Mouse (Mus musculus): ENCODE data around the gene Olfr1463. TPM values are rescaled to one million over a fixed set of nuclear protein-coding genes. Genes with fewer than 3 reads are reported as not detected.

Gene Olfr1463
- not detected for polyA plus RNA-seq (2017; shearing (Covaris generic))

GRCm38 (mm10) chr19:13231028-13231427, at the start of gene Olfr1463:
Gene Olfr1463, plus strand, starts transcription at chr19:13231328.

GRCm38 (mm10) chr19:13185434-13185833, 45.7 kb upstream of the Olfr1463 start, which contains the start of gene Olfr1462:
Gene Olfr1462, plus strand, starts transcription at chr19:13185734.

Other genes with a start within 250 kb of the Olfr1463 start
- gene Olfr1451, start 236.3 kb upstream of the Olfr1463 start, polyA plus RNA-seq (2017; shearing (Covaris generic)), result not detected
- not detected for gene Olfr1453, start 203.0 kb upstream of the Olfr1463 start, polyA plus RNA-seq (2017; shearing (Covaris generic))
- not detected for gene Olfr1454, start 170.7 kb upstream of the Olfr1463 start, polyA plus RNA-seq (2017; shearing (Covaris generic))
- not detected for gene Olfr1457, start 133.4 kb upstream of the Olfr1463 start, polyA plus RNA-seq (2017; shearing (Covaris generic))
- not detected for gene Olfr1458, start 124.6 kb upstream of the Olfr1463 start, polyA plus RNA-seq (2017; shearing (Covaris generic))
- 0.06 TPM for gene Olfr1459, start 81.8 kb upstream of the Olfr1463 start, polyA plus RNA-seq (2017; shearing (Covaris generic))
- not detected for gene Olfr1461, start 68.3 kb upstream of the Olfr1463 start, polyA plus RNA-seq (2017; shearing (Covaris generic))
- not detected for gene Olfr1462, start 45.6 kb upstream of the Olfr1463 start, polyA plus RNA-seq (2017; shearing (Covaris generic))
- not detected for gene Olfr1465, start 84.2 kb downstream of the Olfr1463 start, polyA plus RNA-seq (2017; shearing (Covaris generic))
- gene Olfr1466, start 107.5 kb downstream of the Olfr1463 start, polyA plus RNA-seq (2017; shearing (Covaris generic)), result not detected
- not detected for gene Olfr1467, start 130.9 kb downstream of the Olfr1463 start, polyA plus RNA-seq (2017; shearing (Covaris generic))
- gene Olfr1469, start 176.5 kb downstream of the Olfr1463 start, polyA plus RNA-seq (2017; shearing (Covaris generic)), result not detected
- 0.11 TPM for gene Olfr1471, start 212.1 kb downstream of the Olfr1463 start, polyA plus RNA-seq (2017; shearing (Covaris generic))
- not detected for gene Olfr1472, start 224.8 kb downstream of the Olfr1463 start, polyA plus RNA-seq (2017; shearing (Covaris generic))
- gene Olfr1474, start 238.2 kb downstream of the Olfr1463 start, polyA plus RNA-seq (2017; shearing (Covaris generic)), result not detected
- gene Olfr1475, start 248.9 kb downstream of the Olfr1463 start, polyA plus RNA-seq (2017; shearing (Covaris generic)), result not detected

Measured in CD4-positive, CD25-positive, alpha-beta regulatory T cell, adult 9 weeks (primary cell).